Mouse (Mus musculus) Patski (cell line): ENCODE measurements around the gene Abca6. TPM values are rescaled to one million over a fixed set of nuclear protein-coding genes. Genes with fewer than 3 reads are reported as not detected.
A peak's percentile ranks its signal among the peaks of the same experiment; 100 is the strongest.

ENCODE experiments used
- ATAC-seq: fragments of 100-300 bp; one replicate; pipeline ENCODE4 v1.8.0; 2021
- CTCF ChIA-PET: fragments of 350-600 bp; sonication (Branson Sonifier 250); formaldehyde crosslinking; loops from one replicate; lab custom pipeline; 2022; ENCODE audit warnings: inconsistent platforms; lab: Charles Lee
- POLR2A ChIA-PET: fragments of 350-600 bp; sonication (Branson Sonifier 250); formaldehyde crosslinking; loops from one replicate; lab custom pipeline; 2022; ENCODE audit warnings: antibody characterized with exemption, inconsistent platforms; lab: Charles Lee
- DNase-seq: peaks from one replicate; pipeline ENCODE4 v3.0.0-alpha.2; 2011; ENCODE audit warnings: low read depth, low spot score
- H3K27me3 ChIP-seq: fragments of 371-371 bp; one replicate; pipeline ENCODE4 v1.5.1; 2021
- CTCF ChIP-seq: fragments of 100-300 bp; IDR thresholded peaks from one replicate; pipeline ENCODE4 v1.5.1; 2021
- in situ Hi-C: fragments of 300-500 bp; cut with MboI; formaldehyde crosslinking; loops from 3 replicates; pipeline ENCODE4 v1.11.1; 2018; ENCODE audit warnings: low pct_unique_long_range_greater_than_20kb, mixed read lengths
- polyA plus RNA-seq: library from polyadenylated mRNA; unstranded; gene quantifications from one replicate; pipeline ENCODE4 v1.2.3, GENCODE M21; 2021

Abca6 gene
- polyA plus RNA-seq, 1 experiment from 2014 or later = not detected

DNA sequence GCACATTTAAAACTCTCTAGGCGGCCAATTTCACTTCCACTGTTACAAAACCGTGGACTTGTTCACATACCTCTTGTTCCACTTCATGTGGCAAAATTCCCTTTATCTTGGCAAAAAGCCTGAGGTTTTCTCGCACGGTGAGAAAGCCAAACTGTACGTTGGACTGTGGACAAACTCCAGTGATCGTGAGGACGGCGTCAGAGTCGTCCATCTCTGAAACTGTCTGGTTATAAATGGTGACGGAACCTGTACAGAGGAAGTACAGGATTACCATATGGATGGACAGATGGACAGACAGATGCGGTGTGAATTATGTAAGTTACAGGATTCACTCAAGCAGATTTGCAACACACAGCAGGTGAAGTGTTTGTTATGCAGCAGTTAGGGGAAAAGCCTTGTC lies 106.2 kb downstream of the Abca6 start:
- POLR2A ChIA-PET = no interaction called here
- CTCF ChIA-PET = no interaction called here
- no peak for TF ChIP-seq CTCF
- ATAC-seq (no peak), DNase-seq (no peak)
- H3K27me3 ChIP-seq = peaks cover 4% of the 10 kb centered on the region
- in situ Hi-C loops = no loop called here

DNA sequence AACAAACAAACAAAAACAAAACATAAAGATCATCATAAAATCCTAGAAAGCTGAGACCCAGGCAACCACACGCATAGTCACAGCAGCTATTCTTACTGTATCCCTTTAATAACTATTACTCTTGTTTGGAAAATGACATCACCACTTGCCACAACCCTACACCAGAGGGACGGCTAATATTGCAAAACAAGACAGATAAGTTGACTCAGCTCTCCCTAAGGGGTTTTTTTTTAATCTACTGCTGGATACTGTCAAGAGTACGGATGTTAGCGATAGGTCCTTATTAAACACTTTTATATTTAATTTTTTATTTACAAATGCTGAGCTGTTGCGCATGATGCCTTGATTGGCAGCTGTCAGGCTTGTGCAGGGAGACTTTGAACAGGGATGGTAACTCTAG lies 120.8 kb downstream of the Abca6 start:
- DNase-seq (no peak), ATAC-seq (peak; percentile 69)
- ChIA-PET CTCF (no interaction called here), POLR2A (no interaction called here)
- no peaks in the 10 kb centered on the region for H3K27me3 ChIP-seq
- in situ Hi-C loops = no loop called here
- TF ChIP-seq CTCF = no peak

Other genes with a start within 250 kb of the Abca6 start
- gene Abca8a, start 155.8 kb downstream of the Abca6 start, polyA plus RNA-seq = 0.23 TPM
- gene Abca9, start 83.6 kb downstream of the Abca6 start, polyA plus RNA-seq = 0.92 TPM
- gene Abca5, start 85.9 kb upstream of the Abca6 start, polyA plus RNA-seq = 4.8 TPM
- gene Map2k6, start 147.3 kb upstream of the Abca6 start, polyA plus RNA-seq = 14.3 TPM